Mouse (Mus musculus) heart, embryonic 13.5 days (tissue): ENCODE results near the gene Rbm45. TPM values are rescaled to one million over a fixed set of nuclear protein-coding genes. Genes with fewer than 3 reads are reported as not detected.

Source experiments
- ATAC-seq: fragments of 200-750 bp; cut with Nextera tagmentation; 2 replicates; pipeline ENCODE4 v1.8.0; 2017; ENCODE audit warnings: moderate TSS enrichment; ENCODE audit not compliant: insufficient number of reproducible peaks, low FRiP score, low TSS enrichment; ENCODE audit errors: extremely low read depth
- H3K27ac ChIP-seq: fragments of 300-500 bp; sonication (generic); replicated peaks from 2 replicates; pipeline ENCODE4 v1.5.1; 2015; ENCODE audit warnings: moderate library complexity, mild to moderate bottlenecking, inconsistent platforms
- H3K27me3 ChIP-seq: fragments of 300-500 bp; sonication (generic); replicated peaks from 2 replicates; pipeline ENCODE4 v1.6.1; 2015; ENCODE audit warnings: mild to moderate bottlenecking, inconsistent platforms
- H3K36me3 ChIP-seq: fragments of 300-500 bp; sonication (generic); 2 replicates; pipeline ENCODE4 v1.6.1; 2015; ENCODE audit warnings: mild to moderate bottlenecking, inconsistent platforms
- H3K4me1 ChIP-seq: fragments of 300-500 bp; sonication (generic); 2 replicates; pipeline ENCODE4 v1.6.1; 2015; ENCODE audit warnings: inconsistent platforms
- H3K4me2 ChIP-seq: fragments of 300-500 bp; sonication (generic); 2 replicates; pipeline ENCODE4 v1.6.1; 2015; ENCODE audit warnings: inconsistent platforms, mild to moderate bottlenecking, moderate library complexity
- H3K4me3 ChIP-seq: fragments of 300-500 bp; sonication (generic); 2 replicates; pipeline ENCODE4 v1.5.1; 2015; ENCODE audit warnings: moderate library complexity, mild to moderate bottlenecking, inconsistent platforms
- H3K9ac ChIP-seq: fragments of 300-500 bp; sonication (generic); 2 replicates; pipeline ENCODE4 v1.6.1; 2015; ENCODE audit warnings: inconsistent platforms, mild to moderate bottlenecking, moderate library complexity
- H3K9me3 ChIP-seq: fragments of 300-500 bp; sonication (generic); 2 replicates; pipeline ENCODE4 v1.6.1; 2016; ENCODE audit warnings: inconsistent platforms
- WGBS: fragments of 180-500 bp; shearing (Covaris S2); methylation state at CpG from one replicate; pipeline ENCODE4 v1.1.7; 2015; ENCODE audit warnings: mixed read lengths; 5-methylcytosine and 5-hydroxymethylcytosine counted together
- polyA plus RNA-seq: library from polyadenylated mRNA; unstranded; fragments of >200 nt; fragmentation: Nextera tagmentation; extraction: Ambion mirVana; gene quantifications from 2 replicates; pipeline ENCODE4 v1.2.1, GENCODE M21; 2015

Gene Rbm45
- polyA plus RNA-seq, 1 experiment from 2014 or later, result 11.7 TPM

GRCm38 (mm10) chr2:76400178-76400577, 30.4 kb downstream of the Rbm45 start:
- H3K4me3 ChIP-seq, result no peak overlapping the region
- H3K27ac ChIP-seq, result no peak overlapping the region
- H3K36me3 ChIP-seq, result no peaks in the 10 kb centered on the region
- H3K27me3 ChIP-seq, result peaks cover 25% of the 10 kb centered on the region
- H3K4me1 ChIP-seq, result peaks cover 8% of the 10 kb centered on the region
- no peaks in the 10 kb centered on the region for H3K9me3 ChIP-seq
- H3K4me2 ChIP-seq, result no peak overlapping the region
- no peak overlapping the region for H3K9ac ChIP-seq
- ATAC-seq, result no peak

DNA sequence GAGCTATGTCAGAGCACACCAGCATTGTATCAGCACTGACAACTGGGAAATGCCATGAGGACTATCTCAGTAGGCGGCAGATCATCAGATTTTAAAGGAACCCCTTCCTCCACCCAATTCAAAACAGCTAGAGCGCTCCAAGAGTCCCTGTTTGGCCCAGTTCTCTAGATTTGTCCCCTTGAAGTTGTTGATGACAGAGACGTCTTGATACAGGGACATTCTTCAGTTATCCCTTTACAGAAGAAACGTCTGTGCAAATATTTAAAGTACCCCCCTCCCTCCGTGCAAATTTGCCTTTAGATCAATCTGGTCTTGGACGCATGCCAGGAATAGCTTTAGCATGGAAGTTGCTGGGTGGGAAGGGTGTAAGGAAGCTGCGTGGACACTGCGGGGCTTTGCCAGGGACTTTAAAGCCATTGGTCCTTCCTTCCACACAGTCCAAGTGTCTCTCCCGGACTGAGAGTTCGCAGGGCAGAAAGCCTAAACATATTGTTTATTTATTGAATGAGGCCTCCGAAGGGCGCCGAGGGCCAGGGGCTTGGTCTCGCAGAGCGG, 35.9 kb downstream of the Rbm45 start:
- peak overlapping the region; percentile 96 for H3K4me2 ChIP-seq
- peaks cover 38% of the 10 kb centered on the region for H3K27me3 ChIP-seq
- peak overlapping the region; percentile 91 for H3K4me3 ChIP-seq
- no peak for ATAC-seq
- 3% methylated on average over 15 of the region's 15 CpGs for WGBS
- no peaks in the 10 kb centered on the region for H3K9me3 ChIP-seq
- peak overlapping the region; percentile 54 for H3K27ac ChIP-seq
- H3K4me1 ChIP-seq, result peaks cover 16% of the 10 kb centered on the region
- H3K9ac ChIP-seq, result peak overlapping the region; percentile 88
- H3K36me3 ChIP-seq, result no peaks in the 10 kb centered on the region

GRCm38 (mm10) chr2:76406151-76406936, 36.6 kb downstream of the Rbm45 start, which contains the start of gene Osbpl6:
Gene Osbpl6 (plus strand): TSS chr2:76406508.
- Histone ChIP-seq H3K4me1 (peaks cover 16% of the 10 kb centered on the region), H3K36me3 (no peaks in the 10 kb centered on the region), H3K4me2 (peak within 1 kb of the TSS; percentile 96), H3K9ac (peak within 1 kb of the TSS; percentile 88), H3K4me3 (peak within 1 kb of the TSS; percentile 91), H3K9me3 (no peaks in the 10 kb centered on the region), H3K27ac (peak within 1 kb of the TSS; percentile 54), H3K27me3 (peaks cover 38% of the 10 kb centered on the region)
- peak; percentile 83 for ATAC-seq
- under 1% methylated on average over 87 of the region's 89 CpGs for WGBS

DNA sequence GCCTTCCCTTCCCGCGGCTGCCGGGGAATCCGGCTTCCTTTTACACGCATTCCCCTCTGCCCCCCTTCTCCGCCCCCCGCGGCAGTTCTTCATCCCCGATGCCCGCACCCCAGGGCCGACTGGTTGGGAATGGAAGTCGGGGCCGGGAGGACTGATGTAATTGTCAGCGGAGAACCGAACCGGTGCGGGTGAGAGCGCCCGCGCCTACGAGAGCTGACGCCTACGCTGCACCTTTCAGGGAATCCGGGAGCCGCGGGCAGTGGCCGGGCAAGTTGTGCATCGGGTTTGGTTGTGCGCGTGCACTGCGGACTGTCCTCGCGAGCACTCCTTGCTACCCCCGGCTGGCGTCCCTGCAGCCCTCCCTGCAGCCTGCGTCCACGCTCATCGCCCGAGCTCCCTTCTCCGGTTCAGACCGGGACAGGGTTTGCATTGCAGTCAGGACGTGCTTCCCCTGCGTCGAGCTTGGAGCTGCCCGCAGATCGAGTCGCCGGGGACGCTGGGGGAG, 37.2 kb downstream of the Rbm45 start:
- H3K9ac ChIP-seq, result peak overlapping the region; percentile 88
- peak overlapping the region; percentile 91 for H3K4me3 ChIP-seq
- H3K27me3 ChIP-seq, result peaks cover 38% of the 10 kb centered on the region
- peaks cover 16% of the 10 kb centered on the region for H3K4me1 ChIP-seq
- under 1% methylated on average over 49 of the region's 49 CpGs for WGBS
- peak; percentile 29; the same call in 1 of the 2 replicates for ATAC-seq
- no peaks in the 10 kb centered on the region for H3K36me3 ChIP-seq
- peak overlapping the region; percentile 96 for H3K4me2 ChIP-seq
- peak overlapping the region; percentile 54; the same call in 1 of the 2 replicates for H3K27ac ChIP-seq
- no peaks in the 10 kb centered on the region for H3K9me3 ChIP-seq

- Histone ChIP-seq H3K36me3 (no peaks in the 10 kb centered on the region), H3K27me3 (peaks cover 19% of the 10 kb centered on the region), H3K27ac (no peak overlapping the region), H3K4me2 (no peak overlapping the region), H3K9me3 (no peaks in the 10 kb centered on the region), H3K4me3 (no peak overlapping the region), H3K9ac (no peak overlapping the region), H3K4me1 (peaks cover 17% of the 10 kb centered on the region)
- no peak for ATAC-seq
- WGBS, result 78% methylated on average over 1 of the region's 1 CpGs
Observed at GRCm38 (mm10) chr2:76409526-76409925, 39.7 kb downstream of the Rbm45 start.

GRCm38 (mm10) chr2:76409986-76410385, 40.2 kb downstream of the Rbm45 start:
- no peak overlapping the region for H3K4me2 ChIP-seq
- H3K36me3 ChIP-seq, result no peaks in the 10 kb centered on the region
- H3K27ac ChIP-seq, result no peak overlapping the region
- H3K9me3 ChIP-seq, result no peaks in the 10 kb centered on the region
- no peak overlapping the region for H3K9ac ChIP-seq
- ATAC-seq, result no peak
- peaks cover 14% of the 10 kb centered on the region for H3K4me1 ChIP-seq
- no peak overlapping the region for H3K4me3 ChIP-seq
- WGBS, result 76% methylated on average over 2 of the region's 2 CpGs
- peaks cover 15% of the 10 kb centered on the region for H3K27me3 ChIP-seq

DNA sequence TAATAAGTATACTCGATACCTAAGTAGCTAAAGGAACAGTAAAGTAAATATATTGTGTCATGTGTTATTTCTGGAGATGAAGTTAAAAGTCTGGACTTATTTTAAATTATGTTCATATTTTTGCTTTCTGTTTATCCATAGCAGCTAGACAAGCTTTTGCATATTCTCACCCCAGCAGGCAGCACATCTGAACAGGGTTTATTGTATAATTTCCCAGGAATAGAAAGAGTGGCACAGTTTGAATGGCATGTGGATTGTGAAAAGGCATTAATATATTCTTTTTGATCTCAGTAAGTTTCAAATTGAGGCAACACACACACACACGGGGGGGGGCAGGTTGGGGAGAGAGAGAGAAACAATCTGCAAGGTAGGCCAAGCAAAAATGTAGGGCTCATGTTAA, 43.1 kb downstream of the Rbm45 start:
- Histone ChIP-seq H3K27me3 (0 out of 2 replicates have a peak, but pooled peaks cover 1% of the 10 kb centered on the region), H3K36me3 (no peaks in the 10 kb centered on the region), H3K9me3 (no peaks in the 10 kb centered on the region), H3K9ac (no peak overlapping the region), H3K4me3 (no peak overlapping the region), H3K4me2 (no peak overlapping the region), H3K4me1 (peaks cover 4% of the 10 kb centered on the region; the same call in 1 of the 2 replicates), H3K27ac (no peak overlapping the region)
- 61% methylated on average over 2 of the region's 2 CpGs for WGBS
- no peak for ATAC-seq

GRCm38 (mm10) chr2:76417446-76418141, 47.8 kb downstream of the Rbm45 start:
- no peaks in the 10 kb centered on the region for H3K9me3 ChIP-seq
- WGBS, result 90% methylated on average over 14 of the region's 14 CpGs
- H3K27ac ChIP-seq, result no peak overlapping the region
- H3K4me2 ChIP-seq, result no peak overlapping the region
- H3K4me3 ChIP-seq, result no peak overlapping the region
- H3K9ac ChIP-seq, result no peak overlapping the region
- H3K4me1 ChIP-seq, result no peaks in the 10 kb centered on the region
- no peak for ATAC-seq
- H3K36me3 ChIP-seq, result no peaks in the 10 kb centered on the region
- no peaks in the 10 kb centered on the region for H3K27me3 ChIP-seq

- H3K9ac ChIP-seq, result no peak overlapping the region
- no peak overlapping the region for H3K4me2 ChIP-seq
- no peaks in the 10 kb centered on the region for H3K4me1 ChIP-seq
- no peak overlapping the region for H3K27ac ChIP-seq
- no peak for ATAC-seq
- H3K4me3 ChIP-seq, result no peak overlapping the region
- WGBS, result 80% methylated on average over 3 of the region's 3 CpGs
- H3K27me3 ChIP-seq, result no peaks in the 10 kb centered on the region
- no peaks in the 10 kb centered on the region for H3K9me3 ChIP-seq
- H3K36me3 ChIP-seq, result no peaks in the 10 kb centered on the region
Observed at GRCm38 (mm10) chr2:76418142-76418518, 48.3 kb downstream of the Rbm45 start.

GRCm38 (mm10) chr2:76421411-76421924, 51.7 kb downstream of the Rbm45 start:
- H3K4me2 ChIP-seq, result no peak overlapping the region
- no peak for ATAC-seq
- no peak overlapping the region for H3K9ac ChIP-seq
- H3K9me3 ChIP-seq, result no peaks in the 10 kb centered on the region
- H3K27ac ChIP-seq, result no peak overlapping the region
- H3K4me3 ChIP-seq, result no peak overlapping the region
- H3K27me3 ChIP-seq, result no peaks in the 10 kb centered on the region
- H3K4me1 ChIP-seq, result no peaks in the 10 kb centered on the region
- 69% methylated on average over 6 of the region's 6 CpGs for WGBS
- H3K36me3 ChIP-seq, result no peaks in the 10 kb centered on the region

DNA sequence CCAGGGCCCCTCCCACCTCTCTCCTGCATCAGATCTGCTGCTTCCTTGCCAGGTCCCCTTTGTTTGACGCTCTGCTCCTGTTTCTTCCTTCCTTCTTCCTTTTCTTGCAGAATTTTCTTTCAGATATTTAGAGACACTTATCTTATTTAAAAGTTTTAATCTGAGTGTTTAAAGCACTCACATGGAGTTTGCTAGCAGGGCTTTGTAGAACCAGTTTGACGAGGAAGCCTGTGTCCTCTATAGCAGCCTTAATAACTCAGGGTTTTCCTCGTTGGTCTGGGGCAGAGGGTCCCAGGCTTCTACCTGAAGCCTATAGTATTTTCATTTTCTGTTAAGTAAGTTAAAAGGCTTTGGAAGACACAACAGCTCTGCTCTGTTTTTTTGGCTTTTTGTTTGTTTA, 57.0 kb downstream of the Rbm45 start:
- ATAC-seq, result no peak
- Histone ChIP-seq H3K36me3 (no peaks in the 10 kb centered on the region), H3K9me3 (no peaks in the 10 kb centered on the region), H3K4me1 (no peaks in the 10 kb centered on the region), H3K4me3 (no peak overlapping the region), H3K27ac (no peak overlapping the region), H3K27me3 (no peaks in the 10 kb centered on the region), H3K4me2 (no peak overlapping the region), H3K9ac (no peak overlapping the region)
- WGBS, result 46% methylated on average over 3 of the region's 3 CpGs
